In the genomic region with DNA sequence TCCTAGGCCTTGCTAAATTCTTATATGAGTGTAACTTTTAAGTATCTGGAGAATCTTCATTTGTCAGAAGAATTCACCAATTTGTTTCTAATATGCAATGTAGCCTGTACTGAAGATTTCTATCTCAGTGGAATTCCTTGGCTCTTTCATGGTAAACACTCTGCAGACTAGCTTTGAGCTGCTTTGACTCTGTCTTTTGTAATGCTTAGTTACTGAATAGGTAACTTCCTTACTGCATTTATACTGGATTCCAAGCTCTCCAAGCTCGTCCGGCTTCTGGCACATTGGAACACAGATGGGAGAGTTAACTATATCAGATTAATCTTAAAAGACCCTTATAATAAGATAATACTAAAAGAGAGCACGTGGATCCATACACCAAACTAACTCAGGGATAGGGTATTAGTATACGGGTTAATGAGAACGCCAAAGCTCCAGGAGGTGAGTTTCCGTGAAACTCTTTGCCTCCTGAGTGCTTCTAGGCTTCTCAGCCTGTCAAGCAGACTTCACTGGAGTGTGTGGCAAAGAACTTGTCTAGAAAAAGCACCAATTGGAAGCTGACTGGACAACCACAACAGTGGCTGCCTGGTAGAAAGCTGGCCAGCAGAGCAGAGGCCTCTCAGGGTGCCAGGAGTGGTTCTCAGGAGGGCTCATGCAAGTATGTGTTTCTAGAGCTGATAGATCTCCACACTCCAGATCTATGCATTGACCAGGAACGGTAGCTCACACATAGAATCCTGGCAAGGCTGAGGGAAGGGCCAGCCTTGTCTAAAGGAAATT, we compare ENCODE assay signal across 18 mouse cellular contexts. TPM values are rescaled to one million over a fixed set of nuclear protein-coding genes. Genes with fewer than 3 reads are reported as not detected.
A peak's percentile ranks its signal among the peaks of the same experiment; 100 is the strongest.
DNase-seq lines count a peak whose midpoint lies in the region.
"Had no signal": no experiment of that assay in that cellular context is flagged by ENCODE, and none has a peak within 500 bp of the region (broad histone marks: within the 10 kb centered on the region; RNA-seq: fewer than 3 reads in every experiment).

No protein-coding gene starts in this region.

- intact Hi-C loops in heart, postnatal 36 days (cut with DNase I), result no loop called here

- peak; percentile 75 for DNase-seq in heart, adult 11 months
- DNase-seq in heart, postnatal 36 days, result no peak
- DNase-seq in lung, adult 18-20 months, result peak; percentile 42 to 61
- peak; percentile 8 for DNase-seq in lung, postnatal 14 days
- no peak for DNase-seq in urinary bladder, postnatal 36 days (ENCODE audit: low spot score in 2 of 2)
- DNase-seq in kidney, postnatal 14 days, result no peak
- DNase-seq in layer of hippocampus, adult 8-10 months (ENCODE audit: low spot score in 2 of 2), result no peak
- DNase-seq: adrenal gland, adult 2 months; adrenal gland, postnatal 25 days; B cell, adult 2 months; cerebellum, adult 2 months; cerebellum, postnatal 14 days; embryo, embryonic 11 days; gastrocnemius, postnatal 14 days had no signal

RNA-seq across cellular contexts. Expression of a gene that starts 21.8 kb away (rescaled TPM):
- total RNA-seq in heart, postnatal 36 days (2021), result not detected
- not detected for total RNA-seq in layer of hippocampus, adult 8-10 months (2022)
- total RNA-seq: adrenal gland, adult 2 months; adrenal gland, postnatal 25 days; common myeloid progenitor, adult 5-6 weeks; G1E; gastrocnemius, postnatal 14 days; heart, adult 8-10 months; heart, postnatal 25 days had no signal

RNA-seq across cellular contexts. Expression of a gene that starts 31.2 kb away (rescaled TPM):
- 10 to 100 TPM; 40.5 to 53.9 TPM for total RNA-seq in heart, postnatal 36 days (2021)
- 10 to 100 TPM; 24.1 to 28.2 (median 25.9) TPM for total RNA-seq in layer of hippocampus, adult 8-10 months (2022)

RNA-seq across cellular contexts. Expression of a gene that starts 45.1 kb away (rescaled TPM):
- 10 to 100 TPM; 46.3 to 62.3 TPM for total RNA-seq in heart, postnatal 36 days (2021)
- 10 to 100 TPM; 35.0 to 49.9 (median 40.9) TPM for total RNA-seq in layer of hippocampus, adult 8-10 months (2022)

Comparison
In these comparisons a context has a peak if more than half of its experiments do, and no peak if none do; other contexts are left out.
1. DNase-seq: peak in heart, adult 11 months (single experiment), lung, adult 18-20 months (2 of 2) and lung, postnatal 14 days (single experiment); none in heart, postnatal 36 days (0 of 2), urinary bladder, postnatal 36 days (0 of 2), kidney, postnatal 14 days (single experiment) and layer of hippocampus, adult 8-10 months (0 of 2).